Mouse (Mus musculus): ENCODE measurements around the gene Klhdc1.
A peak's percentile ranks its signal among the peaks of the same experiment; 100 is the strongest.

Klhdc1 gene

GRCm38 (mm10) chr12:69295651-69296050, 54.7 kb downstream of the Klhdc1 start:
- DNase-seq (ENCODE audit: inconsistent ontology term) = peak; percentile 14

GRCm38 (mm10) chr12:69296511-69297410, 55.8 kb downstream of the Klhdc1 start, which contains the start of gene Klhdc2:
Gene Klhdc2, plus strand, starts transcription at chr12:69296681.
- peak; percentile 89 for DNase-seq (ENCODE audit: inconsistent ontology term)

GRCm38 (mm10) chr12:69297411-69298150, 56.6 kb downstream of the Klhdc1 start:
- peak; percentile 33 for DNase-seq (ENCODE audit: inconsistent ontology term)

GRCm38 (mm10) chr12:69298281-69298680, 57.3 kb downstream of the Klhdc1 start:
- no peak for DNase-seq (ENCODE audit: inconsistent ontology term)

GRCm38 (mm10) chr12:69299231-69299630, 58.3 kb downstream of the Klhdc1 start:
- peak; percentile 30 for DNase-seq (ENCODE audit: inconsistent ontology term)

DNA sequence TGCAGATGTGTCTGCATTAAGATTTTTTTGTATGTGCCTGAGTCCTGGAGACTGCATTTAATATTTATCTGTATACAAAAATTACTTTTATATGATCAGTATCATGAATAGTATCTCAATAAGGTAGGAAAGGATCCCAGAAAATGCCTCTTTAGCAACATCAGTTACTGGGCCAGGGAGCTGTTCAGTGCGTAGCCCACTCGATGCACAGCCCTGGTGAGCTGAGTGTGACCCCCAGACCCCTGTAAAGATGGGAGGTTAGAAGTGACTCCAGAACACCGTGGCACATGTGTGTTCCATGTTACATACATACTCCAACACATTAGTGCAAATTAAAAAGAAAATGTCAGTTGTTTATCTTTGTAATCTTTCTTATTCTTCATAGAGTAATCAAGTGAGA, 58.9 kb downstream of the Klhdc1 start:
- no peak for DNase-seq (ENCODE audit: inconsistent ontology term)

DNA sequence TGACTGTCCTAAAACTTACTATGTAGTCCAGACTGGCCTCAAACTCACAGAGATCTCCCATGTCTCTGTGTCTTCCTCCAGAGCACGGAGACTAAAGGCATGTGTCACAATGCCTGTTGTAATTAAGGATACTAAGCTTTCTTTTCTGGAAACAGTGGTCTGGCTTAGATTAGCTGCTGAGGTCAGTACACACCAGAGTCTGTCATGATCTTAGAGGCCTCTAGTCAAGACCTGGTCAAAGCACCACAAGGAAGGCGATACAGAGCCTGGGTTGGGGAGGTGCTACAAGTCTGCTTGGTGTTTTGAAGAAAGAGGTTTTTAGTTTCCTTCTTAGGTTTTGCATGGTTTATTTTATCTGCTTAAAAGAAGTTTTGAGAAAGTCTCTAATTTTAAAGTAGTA, 59.4 kb downstream of the Klhdc1 start:
- DNase-seq (ENCODE audit: inconsistent ontology term) = no peak

GRCm38 (mm10) chr12:69302171-69302570, 61.2 kb downstream of the Klhdc1 start:
- no peak for DNase-seq (ENCODE audit: inconsistent ontology term)

- no peak for DNase-seq (ENCODE audit: inconsistent ontology term)
These were observed 63.1 kb downstream of the Klhdc1 start for GRCm38 (mm10) chr12:69304051-69304450.

- no peak for DNase-seq (ENCODE audit: inconsistent ontology term)
These were observed 65.4 kb downstream of the Klhdc1 start for GRCm38 (mm10) chr12:69306333-69306732.

- DNase-seq (ENCODE audit: inconsistent ontology term) = no peak
These were observed 68.7 kb downstream of the Klhdc1 start for GRCm38 (mm10) chr12:69309659-69310058.

DNA sequence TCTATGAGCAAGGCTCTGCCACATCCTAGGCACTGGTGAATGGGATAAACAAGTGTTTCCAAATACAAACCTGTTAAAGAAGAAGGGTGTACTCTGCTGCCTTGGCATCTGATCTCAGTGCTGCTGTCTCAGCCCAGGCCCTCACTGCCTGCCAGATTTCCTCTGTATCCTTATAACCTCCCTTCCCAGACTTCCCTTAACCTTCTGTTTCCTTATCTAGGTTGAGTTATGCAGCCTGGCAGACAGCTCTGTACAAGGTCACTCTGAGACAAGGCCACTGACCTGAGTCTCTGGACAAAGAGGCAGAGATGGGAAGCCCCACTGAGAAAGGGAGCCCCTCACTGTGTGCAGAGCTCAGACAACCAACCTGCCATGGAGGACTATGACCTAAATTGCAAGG, 77.5 kb downstream of the Klhdc1 start:
- DNase-seq (ENCODE audit: inconsistent ontology term) = no peak

- DNase-seq (ENCODE audit: inconsistent ontology term) = no peak
These were observed 90.2 kb downstream of the Klhdc1 start for GRCm38 (mm10) chr12:69331187-69331586.

- DNase-seq (ENCODE audit: inconsistent ontology term) = no peak
These were observed 91.2 kb downstream of the Klhdc1 start for GRCm38 (mm10) chr12:69332147-69332546.

DNA sequence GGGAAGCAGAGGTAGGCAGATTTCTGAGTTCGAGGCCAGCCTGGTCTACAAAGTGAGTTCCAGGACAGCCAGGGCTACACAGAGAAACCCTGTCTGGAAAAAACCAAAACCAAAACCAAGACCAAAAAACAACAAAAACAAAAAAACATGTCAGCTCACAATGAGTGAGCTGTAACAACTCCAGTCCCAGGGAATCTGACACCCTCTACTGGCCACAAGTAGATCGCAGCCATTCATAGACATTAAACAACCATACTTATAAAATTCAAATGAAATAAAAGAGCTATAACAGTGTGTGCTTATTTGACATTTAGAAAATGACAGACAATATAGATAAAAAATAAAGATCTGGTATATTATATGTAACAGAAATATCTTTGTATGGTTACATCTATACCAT, 92.6 kb downstream of the Klhdc1 start:
- peak; percentile 8 for DNase-seq (ENCODE audit: inconsistent ontology term)

Measured in Muller cell, postnatal 12 days (primary cell).